Mouse (Mus musculus): ENCODE measurements around the gene Prkar2b. TPM values are rescaled to one million over a fixed set of nuclear protein-coding genes. Genes with fewer than 3 reads are reported as not detected.

Prkar2b gene
- total RNA-seq, 2 experiments from 2014 or later = 68.3 to 73.3 TPM

GRCm38 (mm10) chr12:31928498-31928897 is 132.6 kb downstream of the Prkar2b start:
- DNase-seq (ENCODE audit: low spot score in 2 of 2) = no peak

GRCm38 (mm10) chr12:31926661-31927061 is 134.4 kb downstream of the Prkar2b start:
- peak; percentile 85 to 88 for DNase-seq (ENCODE audit: low spot score in 2 of 2)

GRCm38 (mm10) chr12:31925343-31925742 is 135.8 kb downstream of the Prkar2b start:
- DNase-seq (ENCODE audit: low spot score in 2 of 2) = no peak

GRCm38 (mm10) chr12:31924135-31924534 is 137.0 kb downstream of the Prkar2b start:
- no peak for DNase-seq (ENCODE audit: low spot score in 2 of 2)

- no peak for DNase-seq (ENCODE audit: low spot score in 2 of 2)
Measured at GRCm38 (mm10) chr12:31920464-31921405, 140.4 kb downstream of the Prkar2b start.

- peak; percentile 65 to 72 for DNase-seq (ENCODE audit: low spot score in 2 of 2)
Measured at GRCm38 (mm10) chr12:31917245-31917644, 143.9 kb downstream of the Prkar2b start.

- no peak for DNase-seq (ENCODE audit: low spot score in 2 of 2)
Measured at GRCm38 (mm10) chr12:31916691-31917090, 144.4 kb downstream of the Prkar2b start.

GRCm38 (mm10) chr12:31913614-31914013 is 147.5 kb downstream of the Prkar2b start:
- no peak for DNase-seq (ENCODE audit: low spot score in 2 of 2)

- no peak for DNase-seq (ENCODE audit: low spot score in 2 of 2)
Measured at GRCm38 (mm10) chr12:31912966-31913551, 148.0 kb downstream of the Prkar2b start.

Other genes with a start within 250 kb of the Prkar2b start
- 10 to 100 TPM; 24.4 to 25.3 TPM for gene Hbp1, start 110.8 kb downstream of the Prkar2b start, total RNA-seq (2021)
- gene Pik3cg, start 147.4 kb upstream of the Prkar2b start, total RNA-seq (2021) = 1 to 10 TPM; 3.3 to 4.9 TPM

Measured in layer of hippocampus, postnatal 10 days (tissue).